Mouse (Mus musculus): ENCODE results near the gene Adam12.

DNA sequence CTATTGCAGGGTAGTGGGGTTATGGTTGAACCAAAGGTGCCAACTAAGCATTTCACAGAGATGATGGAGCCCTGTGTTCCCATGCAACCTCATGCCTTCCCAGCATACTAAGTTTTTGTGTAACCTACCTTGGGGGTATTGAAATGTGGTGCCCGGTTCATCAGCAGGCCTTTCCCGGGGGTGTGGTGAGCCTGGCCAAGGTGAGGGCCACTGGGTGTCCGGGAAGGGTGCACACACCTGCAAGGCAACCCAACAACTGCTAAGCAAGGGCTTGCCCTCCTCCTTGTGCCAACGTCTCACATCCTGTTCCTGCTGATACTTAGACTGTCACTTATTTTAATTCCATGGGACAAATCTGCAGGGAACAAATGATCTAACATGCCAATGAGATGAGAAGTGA lies 323.0 kb downstream of the Adam12 start:
- TF ChIP-seq CTCF (conservative IDR thresholded peaks at IDR 0.05; ENCODE audit: insufficient read depth, insufficient read length, low read depth, low read length), result no peak
- TF ChIP-seq POLR2A (IDR thresholded peaks at IDR 0.05; ENCODE audit: low read depth, low read length), result no peak
